Mouse (Mus musculus) limb, embryonic 15.5 days (tissue): ENCODE measurements around the gene Skap1. TPM values are rescaled to one million over a fixed set of nuclear protein-coding genes. Genes with fewer than 3 reads are reported as not detected.

Experiments
- ATAC-seq: fragments of 200-750 bp; cut with Nextera tagmentation; 2 replicates; pipeline ENCODE4 v1.8.0; 2017; ENCODE audit warnings: low read depth, moderate TSS enrichment; ENCODE audit not compliant: insufficient number of reproducible peaks, low FRiP score, low TSS enrichment
- H3K27ac ChIP-seq: fragments of 300-500 bp; sonication (generic); 2 replicates; pipeline ENCODE4 v1.5.1; 2015; ENCODE audit warnings: moderate library complexity, mild to moderate bottlenecking, inconsistent platforms
- H3K27me3 ChIP-seq: fragments of 300-500 bp; sonication (generic); 2 replicates; pipeline ENCODE4 v1.6.1; 2015; ENCODE audit warnings: inconsistent platforms
- H3K36me3 ChIP-seq: fragments of 300-500 bp; sonication (generic); 2 replicates; pipeline ENCODE4 v1.6.1; 2015; ENCODE audit warnings: inconsistent platforms
- H3K4me1 ChIP-seq: fragments of 300-500 bp; sonication (generic); 2 replicates; pipeline ENCODE4 v1.6.1; 2015; ENCODE audit warnings: inconsistent platforms
- H3K4me2 ChIP-seq: fragments of 300-500 bp; sonication (generic); 2 replicates; pipeline ENCODE4 v1.6.1; 2015; ENCODE audit warnings: mild to moderate bottlenecking, inconsistent platforms
- H3K4me3 ChIP-seq: fragments of 300-500 bp; sonication (generic); 2 replicates; pipeline ENCODE4 v1.5.1; 2015; ENCODE audit warnings: mild to moderate bottlenecking, inconsistent platforms
- H3K9ac ChIP-seq: fragments of 300-500 bp; sonication (generic); 2 replicates; pipeline ENCODE4 v1.6.1; 2015; ENCODE audit warnings: inconsistent platforms
- H3K9me3 ChIP-seq: fragments of 300-500 bp; sonication (generic); 2 replicates; pipeline ENCODE4 v1.6.1; 2016; ENCODE audit warnings: inconsistent platforms
- WGBS: fragments of 180-500 bp; shearing (Covaris S2); methylation state at CpG from one replicate; pipeline ENCODE4 v1.1.7; 2015; 5-methylcytosine and 5-hydroxymethylcytosine counted together
- polyA plus RNA-seq: library from polyadenylated mRNA; unstranded; fragments of >200 nt; fragmentation: Nextera tagmentation; extraction: Ambion mirVana; gene quantifications from 2 replicates; pipeline ENCODE4 v1.2.1, GENCODE M21; 2015

Skap1 gene
- polyA plus RNA-seq, 1 experiment from 2014 or later: 2.7 TPM

GRCm38 (mm10) chr11:96616792-96617191 lies 152.4 kb downstream of the Skap1 start:
- no peak overlapping the region for H3K27ac ChIP-seq
- WGBS: 49% methylated on average over 5 of the region's 5 CpGs
- H3K4me3 ChIP-seq: no peak overlapping the region
- H3K4me1 ChIP-seq: 0 out of 2 replicates have a peak, but pooled peaks cover 5% of the 10 kb centered on the region
- H3K4me2 ChIP-seq: no peak overlapping the region
- H3K36me3 ChIP-seq: no peaks in the 10 kb centered on the region
- no peaks in the 10 kb centered on the region for H3K9me3 ChIP-seq
- peaks cover 44% of the 10 kb centered on the region for H3K27me3 ChIP-seq
- ATAC-seq: no peak
- no peak overlapping the region for H3K9ac ChIP-seq

- Histone ChIP-seq H3K36me3 (no peaks in the 10 kb centered on the region), H3K4me1 (0 out of 2 replicates have a peak, but pooled peaks cover 5% of the 10 kb centered on the region), H3K4me2 (no peak overlapping the region), H3K27me3 (peaks cover 61% of the 10 kb centered on the region), H3K9ac (no peak overlapping the region), H3K9me3 (no peaks in the 10 kb centered on the region), H3K27ac (no peak overlapping the region), H3K4me3 (no peak overlapping the region)
- no peak for ATAC-seq
- WGBS: 47% methylated on average over 16 of the region's 16 CpGs
These were observed 154.5 kb downstream of the Skap1 start for GRCm38 (mm10) chr11:96618789-96619445.

- Histone ChIP-seq H3K36me3 (no peaks in the 10 kb centered on the region), H3K4me3 (no peak overlapping the region), H3K27ac (no peak overlapping the region), H3K4me1 (0 out of 2 replicates have a peak, but pooled peaks cover 5% of the 10 kb centered on the region), H3K4me2 (no peak overlapping the region), H3K9me3 (no peaks in the 10 kb centered on the region), H3K27me3 (peaks cover 63% of the 10 kb centered on the region), H3K9ac (no peak overlapping the region)
- WGBS: 22% methylated on average over 5 of the region's 5 CpGs
- ATAC-seq: no peak
These were observed 155.2 kb downstream of the Skap1 start for GRCm38 (mm10) chr11:96619576-96619975.

GRCm38 (mm10) chr11:96620006-96620405 lies 155.6 kb downstream of the Skap1 start:
- Histone ChIP-seq H3K27me3 (peaks cover 64% of the 10 kb centered on the region), H3K4me3 (no peak overlapping the region), H3K36me3 (no peaks in the 10 kb centered on the region), H3K4me1 (0 out of 2 replicates have a peak, but pooled peaks cover 5% of the 10 kb centered on the region), H3K4me2 (no peak overlapping the region), H3K9ac (no peak overlapping the region), H3K9me3 (no peaks in the 10 kb centered on the region), H3K27ac (no peak overlapping the region)
- no peak for ATAC-seq
- 43% methylated on average over 7 of the region's 7 CpGs for WGBS

- peaks cover 67% of the 10 kb centered on the region for H3K27me3 ChIP-seq
- ATAC-seq: no peak
- no peaks in the 10 kb centered on the region for H3K36me3 ChIP-seq
- H3K9me3 ChIP-seq: no peaks in the 10 kb centered on the region
- 0 out of 2 replicates have a peak, but pooled peaks cover 5% of the 10 kb centered on the region for H3K4me1 ChIP-seq
- no peak overlapping the region for H3K9ac ChIP-seq
- no peak overlapping the region for H3K27ac ChIP-seq
- H3K4me2 ChIP-seq: no peak overlapping the region
- WGBS: 41% methylated on average over 11 of the region's 11 CpGs
- no peak overlapping the region for H3K4me3 ChIP-seq
These were observed 156.3 kb downstream of the Skap1 start for GRCm38 (mm10) chr11:96620660-96621059.

GRCm38 (mm10) chr11:96621167-96621566 lies 156.8 kb downstream of the Skap1 start:
- 6% methylated on average over 4 of the region's 4 CpGs for WGBS
- no peak for ATAC-seq
- Histone ChIP-seq H3K36me3 (no peaks in the 10 kb centered on the region), H3K9me3 (no peaks in the 10 kb centered on the region), H3K4me2 (no peak overlapping the region), H3K4me1 (0 out of 2 replicates have a peak, but pooled peaks cover 5% of the 10 kb centered on the region), H3K27me3 (peaks cover 67% of the 10 kb centered on the region), H3K27ac (no peak overlapping the region), H3K4me3 (no peak overlapping the region), H3K9ac (no peak overlapping the region)

- Histone ChIP-seq H3K27ac (no peak overlapping the region), H3K9ac (no peak overlapping the region), H3K4me3 (no peak overlapping the region), H3K4me2 (no peak overlapping the region), H3K4me1 (0 out of 2 replicates have a peak, but pooled peaks cover 5% of the 10 kb centered on the region), H3K27me3 (peaks cover 79% of the 10 kb centered on the region), H3K9me3 (no peaks in the 10 kb centered on the region), H3K36me3 (no peaks in the 10 kb centered on the region)
- WGBS: 11% methylated on average over 9 of the region's 9 CpGs
- no peak for ATAC-seq
These were observed 158.4 kb downstream of the Skap1 start for GRCm38 (mm10) chr11:96622782-96623181.

GRCm38 (mm10) chr11:96624436-96624835 lies 160.0 kb downstream of the Skap1 start:
- H3K27me3 ChIP-seq: peaks cover 68% of the 10 kb centered on the region
- 0 out of 2 replicates have a peak, but pooled peaks cover 5% of the 10 kb centered on the region for H3K4me1 ChIP-seq
- WGBS: 42% methylated on average over 4 of the region's 4 CpGs
- no peaks in the 10 kb centered on the region for H3K9me3 ChIP-seq
- no peak overlapping the region for H3K9ac ChIP-seq
- H3K4me2 ChIP-seq: no peak overlapping the region
- no peak overlapping the region for H3K4me3 ChIP-seq
- H3K27ac ChIP-seq: no peak overlapping the region
- no peak for ATAC-seq
- no peaks in the 10 kb centered on the region for H3K36me3 ChIP-seq

GRCm38 (mm10) chr11:96629775-96630174 lies 165.4 kb downstream of the Skap1 start:
- 40% methylated on average over 9 of the region's 9 CpGs for WGBS
- no peak overlapping the region for H3K9ac ChIP-seq
- no peaks in the 10 kb centered on the region for H3K9me3 ChIP-seq
- H3K36me3 ChIP-seq: no peaks in the 10 kb centered on the region
- peaks cover 53% of the 10 kb centered on the region for H3K27me3 ChIP-seq
- H3K4me3 ChIP-seq: no peak overlapping the region
- no peak for ATAC-seq
- no peaks in the 10 kb centered on the region for H3K4me1 ChIP-seq
- H3K4me2 ChIP-seq: no peak overlapping the region
- H3K27ac ChIP-seq: no peak overlapping the region

GRCm38 (mm10) chr11:96631521-96631920 lies 167.1 kb downstream of the Skap1 start:
- H3K4me1 ChIP-seq: no peaks in the 10 kb centered on the region
- H3K4me3 ChIP-seq: no peak overlapping the region
- no peaks in the 10 kb centered on the region for H3K9me3 ChIP-seq
- 64% methylated on average over 3 of the region's 3 CpGs for WGBS
- no peak for ATAC-seq
- H3K27me3 ChIP-seq: peaks cover 55% of the 10 kb centered on the region
- no peak overlapping the region for H3K27ac ChIP-seq
- H3K9ac ChIP-seq: no peak overlapping the region
- no peak overlapping the region for H3K4me2 ChIP-seq
- no peaks in the 10 kb centered on the region for H3K36me3 ChIP-seq

GRCm38 (mm10) chr11:96637927-96638326 lies 173.5 kb downstream of the Skap1 start:
- H3K27me3 ChIP-seq: peaks cover 41% of the 10 kb centered on the region
- peaks cover 8% of the 10 kb centered on the region for H3K4me1 ChIP-seq

GRCm38 (mm10) chr11:96639805-96640204 lies 175.4 kb downstream of the Skap1 start:
- Histone ChIP-seq H3K4me3 (no peak overlapping the region), H3K27ac (no peak overlapping the region), H3K27me3 (peaks cover 33% of the 10 kb centered on the region), H3K9ac (no peak overlapping the region), H3K4me2 (no peak overlapping the region), H3K4me1 (peaks cover 8% of the 10 kb centered on the region), H3K36me3 (no peaks in the 10 kb centered on the region), H3K9me3 (no peaks in the 10 kb centered on the region)
- 69% methylated on average over 5 of the region's 5 CpGs for WGBS
- ATAC-seq: no peak

More at GRCm38 (mm10) chr11:96637927-96638326, 173.5 kb downstream of the Skap1 start:
- Histone ChIP-seq H3K36me3 (no peaks in the 10 kb centered on the region), H3K27ac (no peak overlapping the region), H3K9ac (no peak overlapping the region), H3K4me2 (no peak overlapping the region), H3K4me3 (no peak overlapping the region), H3K9me3 (no peaks in the 10 kb centered on the region)
- 63% methylated on average over 7 of the region's 7 CpGs for WGBS
- ATAC-seq: no peak
